Mouse (Mus musculus) ES-E14 (cell line): ENCODE measurements around the gene Gm21292. TPM values are rescaled to one million over a fixed set of nuclear protein-coding genes. Genes with fewer than 3 reads are reported as not detected.
"Not testable (repeated sequence)": the region's sequence is repeated elsewhere in the genome, so short reads cannot be mapped to it uniquely, and the experiment has no call there.

Source experiments
- DNase-seq: peaks from one replicate; pipeline ENCODE4 v3.0.0-alpha.2; 2013; ENCODE audit warnings: low read depth, low spot score
- H3K27ac ChIP-seq: 2 replicates; pipeline ENCODE4 v1.5.1; 2012; ENCODE audit warnings: low read depth, mild to moderate bottlenecking, low read length, moderate library complexity, mixed read lengths; ENCODE audit not compliant: poor library complexity, insufficient read depth, severe bottlenecking
- H3K36me3 ChIP-seq: 2 replicates; pipeline ENCODE4 v1.6.1; 2012; ENCODE audit warnings: mild to moderate bottlenecking, low read length, moderate library complexity, mixed read lengths; ENCODE audit not compliant: control insufficient read depth, poor library complexity, insufficient read depth, severe bottlenecking
- H3K4me1 ChIP-seq, 2 experiments: fragments of 150-350 bp in 1 of 2; sonication (generic) in 1 of 2; 2 replicates each; pipeline ENCODE4 v1.6.1; 2012; ENCODE audit warnings: low read length in 2 of 2, mild to moderate bottlenecking in 1 of 2, mixed read lengths in 1 of 2; ENCODE audit not compliant: control insufficient read depth in 2 of 2, insufficient read depth in 2 of 2, poor library complexity in 1 of 2
- H3K4me3 ChIP-seq, 2 experiments: fragments of 150-350 bp in 1 of 2; sonication (generic) in 1 of 2; 2 replicates each; pipeline ENCODE4 v1.5.1; 2012; ENCODE audit warnings: low read length in 2 of 2, low read depth in 1 of 2, mild to moderate bottlenecking in 1 of 2, mixed read lengths in 1 of 2; ENCODE audit not compliant: insufficient read depth in 1 of 2, poor library complexity in 1 of 2, severe bottlenecking in 1 of 2
- H3K9ac ChIP-seq: 2 replicates; pipeline ENCODE4 v1.6.1; 2012; ENCODE audit warnings: low read depth, mild to moderate bottlenecking, low read length, mixed read lengths; ENCODE audit not compliant: poor library complexity, insufficient read depth, severe bottlenecking
- H3K9me3 ChIP-seq: fragments of 150-350 bp; sonication (generic); 2 replicates; pipeline ENCODE4 v1.6.1; 2012; ENCODE audit warnings: low read depth, mild to moderate bottlenecking, low read length; ENCODE audit not compliant: control insufficient read depth, insufficient read depth
- in situ Hi-C, 2 experiments: fragments of 600-800 bp; cut with MboI; formaldehyde crosslinking; loops; one replicate each; pipeline ENCODE4 v1.15.1; 2025; ENCODE audit warnings: low sequenced_read_pairs in 2 of 2, inconsistent platforms in 1 of 2; ENCODE audit not compliant: unreplicated experiment in 2 of 2
- total RNA-seq: library from RNA; depleted of rRNA; stranded (reverse); fragments of 300-350 nt; gene quantifications from 2 replicates; pipeline ENCODE4 v1.2.3, GENCODE M21; 2012; rRNA removed

Gene Gm21292
- not detected in 2 replicates for total RNA-seq

DNA sequence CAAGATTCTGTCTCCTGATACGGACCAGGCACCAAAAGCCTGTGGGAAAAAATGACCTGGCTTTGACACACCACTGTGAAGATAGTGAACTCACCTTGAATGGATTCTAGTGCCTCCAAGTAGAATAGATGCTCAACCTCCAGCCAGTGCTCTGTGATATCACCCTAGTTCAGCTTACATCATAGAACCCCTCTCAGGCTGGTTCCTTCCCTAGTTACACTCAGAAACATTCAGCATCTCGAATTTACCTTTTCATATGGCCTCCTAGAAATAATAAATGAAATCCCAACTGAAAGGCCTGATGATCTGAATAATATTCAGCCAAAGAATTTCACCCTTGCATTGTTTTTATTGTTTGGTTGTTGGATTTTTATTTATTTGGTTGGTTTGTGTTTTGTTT lies at the start of gene Gm21292:
TSS of gene Gm21292 (minus strand) at position 101 of the 400 bp plus-strand sequence.
- not testable (repeated sequence) for DNase-seq

More for the DNA sequence above, at the start of gene Gm21292:
- H3K36me3 ChIP-seq, H3K4me3 ChIP-seq, H3K27ac ChIP-seq, H3K9me3 ChIP-seq, H3K9ac ChIP-seq, H3K4me1 ChIP-seq, in situ Hi-C loops: not testable (repeated sequence)

Other genes with a start within 250 kb of the Gm21292 start
- gene Gm21721, start 68.3 kb upstream of the Gm21292 start, total RNA-seq, result not detected in 2 replicates
- gene Gm21812, start 213.3 kb upstream of the Gm21292 start, total RNA-seq, result not detected in 2 replicates